Mouse (Mus musculus) MEL (cell line): Measurements from ENCODE around the gene Ezh1. TPM values are rescaled to one million over a fixed set of nuclear protein-coding genes. Genes with fewer than 3 reads are reported as not detected.

Source experiments
- DNase-seq: peaks from one replicate; pipeline ENCODE4 v3.0.0; 2011; ENCODE audit warnings: low read depth, low spot score
- H3K27ac ChIP-seq: 2 replicates; pipeline ENCODE4 v1.5.1; 2012; ENCODE audit warnings: low read depth, mild to moderate bottlenecking, control low read depth, low read length, moderate library complexity; ENCODE audit not compliant: control insufficient read depth
- H3K27me3 ChIP-seq, 2 experiments: fragments of 150-350 bp in 1 of 2; sonication (generic) in 1 of 2; 2 replicates each; pipeline ENCODE4 v1.6.1; 2012; ENCODE audit warnings: low read length in 2 of 2, mild to moderate bottlenecking in 2 of 2, improper control_type of control experiment in 1 of 2, moderate library complexity in 1 of 2; ENCODE audit not compliant: insufficient read depth in 2 of 2, control insufficient read depth in 1 of 2
- H3K36me3 ChIP-seq, 2 experiments: 2 replicates each; pipeline ENCODE4 v1.6.1; 2012 to 2014; ENCODE audit warnings: low read length in 2 of 2, improper control_type of control experiment in 1 of 2, inconsistent platforms in 1 of 2, mild to moderate bottlenecking in 1 of 2; ENCODE audit not compliant: insufficient read depth in 2 of 2, control insufficient read depth in 1 of 2
- H3K4me1 ChIP-seq, 2 experiments: fragments of 150-350 bp in 1 of 2; sonication (generic) in 1 of 2; 2 replicates each; pipeline ENCODE4 v1.6.1; 2012; ENCODE audit warnings: low read length in 2 of 2, improper control_type of control experiment in 1 of 2, mild to moderate bottlenecking in 1 of 2; ENCODE audit not compliant: insufficient read depth in 2 of 2, control insufficient read depth in 1 of 2
- H3K4me3 ChIP-seq, 2 experiments: fragments of 150-350 bp in 1 of 2; sonication (generic) in 1 of 2; 2 replicates each; pipeline ENCODE4 v1.5.1; 2012; ENCODE audit warnings: low read depth in 2 of 2, low read length in 2 of 2, mild to moderate bottlenecking in 2 of 2, moderate library complexity in 2 of 2, control low read depth in 1 of 2, improper control_type of control experiment in 1 of 2; ENCODE audit not compliant: control insufficient read depth in 1 of 2, insufficient read depth in 1 of 2
- H3K79me2 ChIP-seq: 2 replicates; pipeline ENCODE4 v1.6.1; 2012; ENCODE audit warnings: mild to moderate bottlenecking, low read length, moderate library complexity; ENCODE audit not compliant: control insufficient read depth, poor library complexity, insufficient read depth
- H3K9ac ChIP-seq: 2 replicates; pipeline ENCODE4 v1.6.1; 2012; ENCODE audit warnings: low read depth, mild to moderate bottlenecking, control low read depth, low read length, moderate library complexity; ENCODE audit not compliant: control insufficient read depth, poor library complexity, severe bottlenecking
- H3K9me3 ChIP-seq: fragments of 150-350 bp; sonication (generic); replicated peaks from 2 replicates; pipeline ENCODE4 v1.6.1; 2012; ENCODE audit warnings: mild to moderate bottlenecking, low read length, improper control_type of control experiment, moderate library complexity; ENCODE audit not compliant: insufficient read depth
- BHLHE40 ChIP-seq: IDR thresholded peaks from 2 replicates; pipeline ENCODE4 v1.6.1; 2012; ENCODE audit warnings: low read depth, mild to moderate bottlenecking, inconsistent platforms, low read length, improper control_type of control experiment, borderline replicate concordance
- CHD1 ChIP-seq: IDR thresholded peaks from 2 replicates; pipeline ENCODE4 v1.6.1; 2012; ENCODE audit warnings: low read depth, mild to moderate bottlenecking, inconsistent platforms, low read length, improper control_type of control experiment
- CHD2 ChIP-seq: IDR thresholded peaks from 2 replicates; pipeline ENCODE4 v1.6.1; 2011; ENCODE audit warnings: low read length, improper control_type of control experiment
- CTCF ChIP-seq, 3 experiments: IDR thresholded peaks in 2 of 3; conservative IDR thresholded peaks in 1 of 3; 2 replicates each; pipeline ENCODE4 v1.5.1; 2011 to 2012; ENCODE audit warnings: low read length in 3 of 3, low read depth in 2 of 3, mild to moderate bottlenecking in 2 of 3, improper control_type of control experiment in 1 of 3, inconsistent platforms in 1 of 3, mixed read lengths in 1 of 3, moderate library complexity in 1 of 3; ENCODE audit not compliant: control insufficient read depth in 1 of 3, insufficient read depth in 1 of 3, poor library complexity in 1 of 3, severe bottlenecking in 1 of 3
- ELF1 ChIP-seq: IDR thresholded peaks from 2 replicates; pipeline ENCODE4 v1.6.1; 2014; ENCODE audit warnings: low read depth, mild to moderate bottlenecking, inconsistent platforms, low read length, improper control_type of control experiment, moderate library complexity
- EP300 ChIP-seq, 2 experiments: IDR thresholded peaks; 2 replicates each; pipeline ENCODE4 v1.6.1; 2011; ENCODE audit warnings: improper control_type of control experiment in 2 of 2, low read length in 2 of 2, low read depth in 1 of 2, mild to moderate bottlenecking in 1 of 2
- ETS1 ChIP-seq: IDR thresholded peaks from 2 replicates; pipeline ENCODE4 v1.6.1; 2012; ENCODE audit warnings: low read depth, mild to moderate bottlenecking, inconsistent platforms, low read length, improper control_type of control experiment, moderate library complexity
- GABPA ChIP-seq: IDR thresholded peaks from 2 replicates; pipeline ENCODE4 v1.6.1; 2012; ENCODE audit warnings: low read depth, mild to moderate bottlenecking, inconsistent platforms, low read length, improper control_type of control experiment, moderate library complexity
- GATA1 ChIP-seq: IDR thresholded peaks from 2 replicates; pipeline ENCODE4 v1.6.1; 2011; ENCODE audit warnings: low read depth, low read length, improper control_type of control experiment
- MAX ChIP-seq: IDR thresholded peaks from 2 replicates; pipeline ENCODE4 v1.6.1; 2011; ENCODE audit warnings: low read length, improper control_type of control experiment
- MEF2A ChIP-seq: IDR thresholded peaks from 2 replicates; pipeline ENCODE4 v1.6.1; 2014; ENCODE audit warnings: low read depth, mild to moderate bottlenecking, inconsistent platforms, low read length, improper control_type of control experiment; ENCODE audit not compliant: poor library complexity, insufficient replicate concordance, severe bottlenecking; ENCODE audit errors: extremely low read depth
- MYB ChIP-seq: IDR thresholded peaks from 2 replicates; pipeline ENCODE4 v1.6.1; 2011; ENCODE audit warnings: mild to moderate bottlenecking, low read depth, low read length, improper control_type of control experiment
- MYC ChIP-seq: IDR thresholded peaks from 2 replicates; pipeline ENCODE4 v1.6.1; 2011; ENCODE audit warnings: low read depth, mild to moderate bottlenecking, low read length, improper control_type of control experiment, moderate library complexity
- NRF1 ChIP-seq: IDR thresholded peaks from 2 replicates; pipeline ENCODE4 v1.6.1; 2014; ENCODE audit warnings: low read depth, mild to moderate bottlenecking, inconsistent platforms, low read length, improper control_type of control experiment, moderate library complexity; ENCODE audit not compliant: poor library complexity, insufficient read depth, severe bottlenecking
- POLR2A ChIP-seq, 2 experiments: IDR thresholded peaks; 2 replicates each; pipeline ENCODE4 v1.6.1; 2011 to 2012; ENCODE audit warnings: low read length in 2 of 2, mild to moderate bottlenecking in 2 of 2, control low read depth in 1 of 2, improper control_type of control experiment in 1 of 2, low read depth in 1 of 2, moderate library complexity in 1 of 2; ENCODE audit not compliant: control insufficient read depth in 1 of 2, insufficient read depth in 1 of 2, poor library complexity in 1 of 2
- POLR2AphosphoS2 ChIP-seq: IDR thresholded peaks from 2 replicates; pipeline ENCODE4 v1.6.1; 2011; ENCODE audit warnings: low read length, improper control_type of control experiment
- POLR2AphosphoS5 ChIP-seq: IDR thresholded peaks from 2 replicates; pipeline ENCODE4 v1.6.1; 2012; ENCODE audit warnings: low read depth, borderline replicate concordance, mild to moderate bottlenecking, inconsistent platforms, low read length, moderate library complexity, mixed read lengths
- SIN3A ChIP-seq: IDR thresholded peaks from 2 replicates; pipeline ENCODE4 v1.6.1; 2012; ENCODE audit warnings: low read length, improper control_type of control experiment, inconsistent platforms
- TBP ChIP-seq: IDR thresholded peaks from 2 replicates; pipeline ENCODE4 v1.8.0; 2011; ENCODE audit warnings: low read depth, low read length, improper control_type of control experiment
- TCF12 ChIP-seq: IDR thresholded peaks from 2 replicates; pipeline ENCODE4 v1.6.1; 2014; ENCODE audit warnings: low read depth, mild to moderate bottlenecking, inconsistent platforms, low read length, improper control_type of control experiment, moderate library complexity
- USF1 ChIP-seq: IDR thresholded peaks from 2 replicates; pipeline ENCODE4 v1.6.1; 2014; ENCODE audit warnings: low read depth, mild to moderate bottlenecking, inconsistent platforms, low read length, improper control_type of control experiment, moderate library complexity
- USF2 ChIP-seq, 2 experiments: IDR thresholded peaks; 2 replicates each; pipeline ENCODE4 v1.6.1; 2011 to 2012; ENCODE audit warnings: improper control_type of control experiment in 2 of 2, low read length in 2 of 2, borderline replicate concordance in 1 of 2, inconsistent platforms in 1 of 2, low read depth in 1 of 2, mild to moderate bottlenecking in 1 of 2; ENCODE audit not compliant: insufficient read depth in 1 of 2
- ZKSCAN1 ChIP-seq: IDR thresholded peaks from 2 replicates; pipeline ENCODE4 v1.6.1; 2012; ENCODE audit warnings: low read depth, mild to moderate bottlenecking, inconsistent platforms, low read length, improper control_type of control experiment, moderate library complexity
- ZNF384 ChIP-seq: IDR thresholded peaks from 2 replicates; pipeline ENCODE4 v1.6.1; 2012; ENCODE audit warnings: low read depth, mild to moderate bottlenecking, inconsistent platforms, low read length, improper control_type of control experiment
- polyA plus RNA-seq, 2 experiments: library from polyadenylated mRNA; stranded (reverse) in 1 of 2; unstranded in 1 of 2; fragments of >175 nt in 1 of 2; fragments of >200 nt in 1 of 2; gene quantifications; 2 replicates each; pipeline versions ENCODE4 v1.2.1 to v1.2.4; 2012; ENCODE audit warnings: low replicate concordance in 2 of 2, low read depth in 1 of 2; ENCODE audit not compliant: insufficient read length in 2 of 2, insufficient read depth in 1 of 2, missing spikeins in 1 of 2
- total RNA-seq: library from RNA; depleted of rRNA; stranded (reverse); fragments of 300-350 nt; gene quantifications from 2 replicates; pipeline ENCODE4 v1.2.3, GENCODE M21; 2012

Ezh1 gene
- total and polyA plus RNA-seq, 3 experiments, result 5.0 to 8.4 TPM; not detected in 1

GRCm38 (mm10) chr11:101221306-101221986 lies 4.8 kb downstream of the Ezh1 start (continued):
- TF ChIP-seq USF1 (no peak), USF2 (IDR thresholded peaks at IDR 0.05; ENCODE audit: borderline replicate concordance in 1 of 2, insufficient read depth in 1 of 2, low read depth in 1 of 2, low read length in 2 of 2) (no peak)

GRCm38 (mm10) chr11:101220853-101221252 lies 5.4 kb downstream of the Ezh1 start:
- Histone ChIP-seq H3K36me3 (peaks cover 0 to 19% of the 10 kb centered on the region in 2 experiments; a peak in 3 of 4 replicates), H3K27ac (peak overlapping the region; percentile 72), H3K4me3 (peak overlapping the region in 1 of 2 experiments; percentile 12; a peak in 1 of 4 replicates), H3K9me3 (no peaks in the 10 kb centered on the region), H3K9ac (0 out of 2 replicates have a peak overlapping the region, but pooled peaks have one; percentile 4), H3K4me1 (peaks cover 9 to 18% of the 10 kb centered on the region in 2 experiments), H3K79me2 (peaks cover 3% of the 10 kb centered on the region; the same call in 1 of the 2 replicates), H3K27me3 (no peaks in the 10 kb centered on the region)
- DNase-seq, result peak; percentile 66
- TF ChIP-seq ZNF384, result peak; percentile 68
- no peak for TF ChIP-seq CTCF (IDR thresholded peaks at IDR 0.05 in 2 of 3, conservative IDR thresholded peaks at IDR 0.05 in 1 of 3; ENCODE audit: control insufficient read depth in 1 of 3, insufficient read depth in 1 of 3, low read depth in 2 of 3, low read length in 3 of 3, poor library complexity in 1 of 3, severe bottlenecking in 1 of 3)
- TF ChIP-seq EP300 (IDR thresholded peaks at IDR 0.05; ENCODE audit: low read depth in 1 of 2, low read length in 2 of 2), result peak in 1 of 2 experiments; percentile 9; a peak in 1 of 4 replicates
- 0 out of 2 replicates have a peak, but pooled peaks have one; percentile 47 for TF ChIP-seq GATA1

GRCm38 (mm10) chr11:101218436-101219055 lies 7.7 kb downstream of the Ezh1 start:
- no peaks in the 10 kb centered on the region for H3K27me3 ChIP-seq
- no peak overlapping the region for H3K27ac ChIP-seq
- TF ChIP-seq ZKSCAN1, result no peak
- TF ChIP-seq USF2 (IDR thresholded peaks at IDR 0.05; ENCODE audit: borderline replicate concordance in 1 of 2, insufficient read depth in 1 of 2, low read depth in 1 of 2, low read length in 2 of 2), result no peak
- no peak for TF ChIP-seq POLR2A (IDR thresholded peaks at IDR 0.05; ENCODE audit: control insufficient read depth in 1 of 2, insufficient read depth in 1 of 2, low read depth in 1 of 2, low read length in 2 of 2, poor library complexity in 1 of 2)
- no peak for TF ChIP-seq NRF1
- TF ChIP-seq MAX, result no peak
- TF ChIP-seq MYC, result no peak
- no peak for TF ChIP-seq ELF1
- TF ChIP-seq USF1, result no peak
- no peak for TF ChIP-seq MYB
- TF ChIP-seq CHD2, result no peak
- no peak for TF ChIP-seq MEF2A
- no peak for TF ChIP-seq POLR2AphosphoS2
- no peak for TF ChIP-seq ETS1
- TF ChIP-seq SIN3A, result no peak
- no peak for TF ChIP-seq POLR2AphosphoS5
- no peak for TF ChIP-seq TCF12
- TF ChIP-seq TBP, result no peak
- TF ChIP-seq BHLHE40, result no peak
- no peak for TF ChIP-seq CHD1
- TF ChIP-seq GABPA, result no peak
- TF ChIP-seq, all 39 proteins: peak for 0
- DNase-seq, result no peak
- H3K4me1 ChIP-seq, result peaks cover 9 to 14% of the 10 kb centered on the region in 2 experiments
- peaks cover 0 to 16% of the 10 kb centered on the region in 2 experiments; a peak in 3 of 4 replicates for H3K36me3 ChIP-seq
- H3K4me3 ChIP-seq, result no peak overlapping the region
- no peaks in the 10 kb centered on the region for H3K9me3 ChIP-seq
- no peaks in the 10 kb centered on the region for H3K79me2 ChIP-seq
- H3K9ac ChIP-seq, result no peak overlapping the region
